Mouse (Mus musculus) erythroblast, embryonic 14.5 days (primary cell): Measurements from ENCODE around the gene Tmem169. TPM values are rescaled to one million over a fixed set of nuclear protein-coding genes. Genes with fewer than 3 reads are reported as not detected.

Experiments
- H3K27me3 ChIP-seq: 2 replicates; pipeline ENCODE4 v1.6.1; 2012; ENCODE audit warnings: inconsistent platforms; ENCODE audit not compliant: control insufficient read depth
- H3K36me3 ChIP-seq: 2 replicates; pipeline ENCODE4 v1.6.1; 2012; ENCODE audit warnings: mild to moderate bottlenecking, inconsistent platforms; ENCODE audit not compliant: control insufficient read depth
- H3K4me1 ChIP-seq: 2 replicates; pipeline ENCODE4 v1.6.1; 2012; ENCODE audit warnings: inconsistent platforms; ENCODE audit not compliant: control insufficient read depth
- H3K4me3 ChIP-seq: replicated peaks from 2 replicates; pipeline ENCODE3; 2012; ENCODE audit warnings: moderate library complexity, mild to moderate bottlenecking, inconsistent platforms
- H3K9me3 ChIP-seq: 2 replicates; pipeline ENCODE4 v1.6.1; 2012; ENCODE audit warnings: low read length, inconsistent platforms, mixed read lengths; ENCODE audit not compliant: control insufficient read depth
- GATA1 ChIP-seq: IDR thresholded peaks from 2 replicates; pipeline ENCODE4 v1.6.1; 2012; ENCODE audit warnings: low read length, inconsistent platforms, mixed read lengths
- TAL1 ChIP-seq: IDR thresholded peaks from 3 replicates; pipeline ENCODE4 v1.6.1; 2012; ENCODE audit warnings: low read length, inconsistent platforms, mixed read lengths
- polyA plus RNA-seq: library from polyadenylated mRNA; stranded (reverse); fragments of >175 nt; gene quantifications from 2 replicates; pipeline ENCODE4 v1.2.3, GENCODE M21; 2012

Tmem169 gene
- polyA plus RNA-seq, 1 experiment: not detected

GRCm38 (mm10) chr1:72251806-72252205, 32.4 kb upstream of the Tmem169 start:
- no peak overlapping the region for H3K4me3 ChIP-seq
- H3K27me3 ChIP-seq: no peaks in the 10 kb centered on the region
- H3K4me1 ChIP-seq: peaks cover 24% of the 10 kb centered on the region
- H3K36me3 ChIP-seq: no peaks in the 10 kb centered on the region
- TF ChIP-seq TAL1 (no peak), GATA1 (no peak)
- no peaks in the 10 kb centered on the region for H3K9me3 ChIP-seq

GRCm38 (mm10) chr1:72253881-72254491, 30.2 kb upstream of the Tmem169 start:
- H3K4me1 ChIP-seq: peaks cover 31% of the 10 kb centered on the region
- no peaks in the 10 kb centered on the region for H3K9me3 ChIP-seq
- H3K27me3 ChIP-seq: no peaks in the 10 kb centered on the region
- no peak for TF ChIP-seq TAL1
- TF ChIP-seq GATA1: no peak
- H3K4me3 ChIP-seq: peak overlapping the region; percentile 62
- H3K36me3 ChIP-seq: no peaks in the 10 kb centered on the region

GRCm38 (mm10) chr1:72254545-72255061, 29.6 kb upstream of the Tmem169 start:
- H3K9me3 ChIP-seq: no peaks in the 10 kb centered on the region
- H3K27me3 ChIP-seq: no peaks in the 10 kb centered on the region
- peak overlapping the region; percentile 62 for H3K4me3 ChIP-seq
- TF ChIP-seq GATA1: no peak
- no peak for TF ChIP-seq TAL1
- no peaks in the 10 kb centered on the region; the same call in 1 of the 2 replicates for H3K36me3 ChIP-seq
- peaks cover 31% of the 10 kb centered on the region for H3K4me1 ChIP-seq

GRCm38 (mm10) chr1:72255062-72255853, 28.9 kb upstream of the Tmem169 start:
- H3K27me3 ChIP-seq: no peaks in the 10 kb centered on the region
- H3K36me3 ChIP-seq: no peaks in the 10 kb centered on the region; the same call in 1 of the 2 replicates
- H3K4me1 ChIP-seq: peaks cover 31% of the 10 kb centered on the region
- no peak overlapping the region for H3K4me3 ChIP-seq
- TF ChIP-seq GATA1 (no peak), TAL1 (no peak)
- no peaks in the 10 kb centered on the region for H3K9me3 ChIP-seq

- Histone ChIP-seq H3K9me3 (no peaks in the 10 kb centered on the region), H3K27me3 (no peaks in the 10 kb centered on the region), H3K4me1 (peaks cover 31% of the 10 kb centered on the region), H3K4me3 (no peak overlapping the region), H3K36me3 (no peaks in the 10 kb centered on the region; the same call in 1 of the 2 replicates)
- TF ChIP-seq GATA1 (no peak), TAL1 (no peak)
These were observed 28.4 kb upstream of the Tmem169 start for GRCm38 (mm10) chr1:72255854-72256175.

GRCm38 (mm10) chr1:72256381-72257256, 27.6 kb upstream of the Tmem169 start:
- TF ChIP-seq TAL1 (no peak), GATA1 (no peak)
- no peak overlapping the region for H3K4me3 ChIP-seq
- peaks cover 31% of the 10 kb centered on the region for H3K4me1 ChIP-seq

GRCm38 (mm10) chr1:72263099-72263498, 21.1 kb upstream of the Tmem169 start:
- H3K4me1 ChIP-seq: peaks cover 7% of the 10 kb centered on the region
- H3K27me3 ChIP-seq: no peaks in the 10 kb centered on the region
- H3K36me3 ChIP-seq: peaks cover 2% of the 10 kb centered on the region; the same call in 1 of the 2 replicates
- no peaks in the 10 kb centered on the region for H3K9me3 ChIP-seq
- H3K4me3 ChIP-seq: no peak overlapping the region
- TF ChIP-seq GATA1 (no peak), TAL1 (no peak)

More at GRCm38 (mm10) chr1:72256381-72257256, 27.6 kb upstream of the Tmem169 start:
- Histone ChIP-seq H3K27me3 (no peaks in the 10 kb centered on the region), H3K36me3 (no peaks in the 10 kb centered on the region; the same call in 1 of the 2 replicates), H3K9me3 (no peaks in the 10 kb centered on the region)

GRCm38 (mm10) chr1:72278085-72278484, 6.1 kb upstream of the Tmem169 start:
- TF ChIP-seq TAL1: no peak
- no peak for TF ChIP-seq GATA1
- Histone ChIP-seq H3K36me3 (peaks cover 19% of the 10 kb centered on the region), H3K4me3 (no peak overlapping the region), H3K4me1 (peaks cover 1% of the 10 kb centered on the region; the same call in 1 of the 2 replicates), H3K9me3 (peaks cover 4% of the 10 kb centered on the region), H3K27me3 (no peaks in the 10 kb centered on the region)
